Mouse (Mus musculus) cortical plate, adult 2 months (tissue): ENCODE measurements at regions not wholly inside any gene's neighbourhood (a gene's known extent, or its start where the extent isn't known, plus 50 kb on each side); places are given as distances from the start of the nearest gene placed in this dataset.

Experiments used
- CTCF ChIP-seq: fragments of 200-500 bp; IDR thresholded peaks from 2 replicates; pipeline ENCODE4 v1.5.1; 2011; ENCODE audit warnings: mild to moderate bottlenecking, control low read depth, low read length; ENCODE audit not compliant: insufficient read depth; ENCODE audit errors: extremely low read depth
- POLR2A ChIP-seq: fragments of 200-500 bp; IDR thresholded peaks from 2 replicates; pipeline ENCODE4 v1.6.1; 2011; ENCODE audit warnings: mild to moderate bottlenecking, low read length, control low read depth; ENCODE audit not compliant: insufficient read depth; ENCODE audit errors: extremely low read depth

DNA sequence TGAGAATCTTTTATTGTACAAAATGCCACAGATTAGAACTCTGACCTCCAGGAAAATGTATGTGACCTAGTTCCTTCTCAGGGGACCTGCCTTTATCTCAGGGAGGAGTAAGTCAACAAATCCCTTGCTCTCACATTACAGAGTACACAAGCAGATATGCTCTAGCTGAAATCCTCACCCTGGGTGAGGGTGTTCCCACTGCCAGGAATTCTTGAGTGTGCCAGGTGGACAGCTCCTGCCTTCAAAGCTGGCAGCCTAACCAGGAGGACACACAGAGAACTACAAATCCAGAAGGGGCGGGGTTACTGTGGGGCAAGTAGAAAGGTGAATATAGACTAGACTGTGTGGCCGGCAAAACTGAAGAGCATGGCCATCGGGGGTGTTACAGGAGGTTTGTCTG, 141.9 kb upstream of the Cdyl start:
- no peak for TF ChIP-seq CTCF
- no peak for TF ChIP-seq POLR2A
